Mouse (Mus musculus): ENCODE measurements at regions not wholly inside any gene's neighbourhood (a gene's known extent, or its start where the extent isn't known, plus 50 kb on each side); places are given as distances from the start of the nearest gene placed in this dataset.
A peak's percentile ranks its signal among the peaks of the same experiment; 100 is the strongest.

GRCm38 (mm10) chr12:12181686-12182085 is 80.3 kb upstream of the Fam49a start:
- no peak for DNase-seq (ENCODE audit: low spot score in 2 of 2)
- TF ChIP-seq CTCF (conservative IDR thresholded peaks at IDR 0.05), result no peak
- Histone ChIP-seq H3K27ac (no peak overlapping the region), H3K4me3 (no peak overlapping the region)

DNA sequence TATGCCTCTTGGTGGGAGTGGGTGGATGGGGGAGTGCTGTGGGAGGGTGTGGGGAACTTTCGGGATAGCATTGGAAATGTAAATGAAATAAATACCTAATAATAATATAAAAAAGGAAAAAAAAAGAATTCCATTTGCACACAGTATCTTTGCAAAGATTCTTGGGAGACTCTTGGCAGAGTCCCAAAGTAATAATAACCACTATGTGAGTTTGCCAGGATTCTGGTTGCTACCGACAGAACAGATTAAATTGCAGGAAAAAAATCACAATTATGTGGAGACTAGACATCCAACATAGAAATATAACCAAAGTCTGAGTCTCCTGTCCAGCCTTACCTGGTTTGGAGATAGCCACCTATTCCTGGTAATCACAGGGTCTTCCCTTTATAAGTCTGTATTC is 75.6 kb upstream of the Fam49a start:
- TF ChIP-seq CTCF (conservative IDR thresholded peaks at IDR 0.05), result no peak
- DNase-seq (ENCODE audit: low spot score in 2 of 2), result no peak
- Histone ChIP-seq H3K27ac (peak overlapping the region; percentile 64), H3K4me3 (no peak overlapping the region)

- peak overlapping the region; percentile 78 for H3K27ac ChIP-seq
- TF ChIP-seq CTCF (conservative IDR thresholded peaks at IDR 0.05), result no peak
- peak in 1 of 2 experiments; percentile 63 for DNase-seq (ENCODE audit: low spot score in 2 of 2)
- H3K4me3 ChIP-seq, result no peak overlapping the region
Measured at GRCm38 (mm10) chr12:12195066-12195465, 66.9 kb upstream of the Fam49a start.

DNA sequence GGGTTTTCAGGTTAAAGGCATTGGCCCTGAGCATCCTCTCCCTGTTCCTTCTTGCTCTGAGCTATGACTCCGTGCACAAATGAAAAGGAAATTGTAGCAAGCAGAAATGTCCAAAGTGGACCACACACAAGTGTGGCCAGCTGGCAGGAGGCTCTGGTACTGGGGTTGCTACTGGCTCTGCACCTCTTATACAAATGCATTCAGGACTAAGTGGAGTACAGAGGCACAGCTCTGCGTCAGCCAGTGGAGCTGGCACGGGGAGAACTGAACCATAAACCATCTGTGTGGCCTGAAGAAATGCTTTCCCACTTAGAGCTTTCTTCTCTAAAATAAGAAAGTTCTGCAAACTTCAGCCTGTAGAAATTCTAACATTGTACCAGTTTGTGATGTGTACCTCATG is 65.3 kb upstream of the Fam49a start:
- no peak for DNase-seq (ENCODE audit: low spot score in 2 of 2)
- Histone ChIP-seq H3K27ac (peak overlapping the region; percentile 78; the same call in 1 of the 2 replicates), H3K4me3 (no peak overlapping the region)
- no peak for TF ChIP-seq CTCF (conservative IDR thresholded peaks at IDR 0.05)

GRCm38 (mm10) chr12:12208216-12208615 is 53.7 kb upstream of the Fam49a start:
- Histone ChIP-seq H3K27ac (no peak overlapping the region), H3K4me3 (no peak overlapping the region)
- DNase-seq (ENCODE audit: low spot score in 2 of 2), result no peak
- no peak for TF ChIP-seq CTCF (conservative IDR thresholded peaks at IDR 0.05)

Data from layer of hippocampus, adult 2 months (tissue).